Mouse (Mus musculus) midbrain, embryonic 11.5 days (tissue): ENCODE data around the gene Pck2. TPM values are rescaled to one million over a fixed set of nuclear protein-coding genes. Genes with fewer than 3 reads are reported as not detected.

Source experiments
- ATAC-seq: fragments of 200-750 bp; cut with Nextera tagmentation; 2 replicates; pipeline ENCODE4 v1.8.0; 2017; ENCODE audit warnings: moderate TSS enrichment, moderate library complexity; ENCODE audit not compliant: low FRiP score
- DNase-seq: peaks from one replicate; pipeline ENCODE4 v3.0.0; 2015; ENCODE audit warnings: low spot score; ENCODE audit errors: missing footprints
- H3K27ac ChIP-seq: fragments of 300-500 bp; sonication (generic); 2 replicates; pipeline ENCODE4 v1.5.1; 2014; ENCODE audit warnings: low read depth, low read length
- H3K27me3 ChIP-seq: fragments of 300-500 bp; sonication (generic); 2 replicates; pipeline ENCODE4 v1.6.1; 2014; ENCODE audit warnings: mild to moderate bottlenecking, low read length, moderate library complexity, mixed read lengths; ENCODE audit not compliant: control insufficient read depth, insufficient read depth
- H3K36me3 ChIP-seq: fragments of 300-500 bp; sonication (generic); 2 replicates; pipeline ENCODE4 v1.6.1; 2014; ENCODE audit warnings: mild to moderate bottlenecking, low read length, moderate library complexity, mixed read lengths; ENCODE audit not compliant: control insufficient read depth, insufficient read depth
- H3K4me1 ChIP-seq: fragments of 300-500 bp; sonication (generic); 2 replicates; pipeline ENCODE4 v1.6.1; 2014; ENCODE audit warnings: low read length; ENCODE audit not compliant: control insufficient read depth, insufficient read depth
- H3K4me2 ChIP-seq: fragments of 300-500 bp; sonication (generic); 2 replicates; pipeline ENCODE4 v1.6.1; 2014; ENCODE audit warnings: mild to moderate bottlenecking, moderate library complexity
- H3K4me3 ChIP-seq: fragments of 300-500 bp; sonication (generic); 2 replicates; pipeline ENCODE4 v1.5.1; 2014; ENCODE audit warnings: low read depth, low read length
- H3K9ac ChIP-seq: fragments of 300-500 bp; sonication (generic); 2 replicates; pipeline ENCODE4 v1.6.1; 2014; ENCODE audit warnings: low read length
- H3K9me3 ChIP-seq: fragments of 300-500 bp; sonication (generic); 2 replicates; pipeline ENCODE4 v1.6.1; 2016; ENCODE audit warnings: low read length; ENCODE audit not compliant: control insufficient read depth
- WGBS: fragments of 180-500 bp; shearing (Covaris S2); extraction: QIAGEN DNeasy Blood & Tissue Kit; methylation state at CpG from one replicate; pipeline ENCODE4 v1.1.7; 2014; 5-methylcytosine and 5-hydroxymethylcytosine counted together
- polyA plus RNA-seq: library from polyadenylated mRNA; unstranded; fragments of >200 nt; fragmentation: Nextera tagmentation; extraction: Ambion mirVana; gene quantifications from 2 replicates; pipeline ENCODE4 v1.2.1, GENCODE M21; 2014

Gene Pck2
- polyA plus RNA-seq, 1 experiment from 2014 or later: 10.7 TPM

DNA sequence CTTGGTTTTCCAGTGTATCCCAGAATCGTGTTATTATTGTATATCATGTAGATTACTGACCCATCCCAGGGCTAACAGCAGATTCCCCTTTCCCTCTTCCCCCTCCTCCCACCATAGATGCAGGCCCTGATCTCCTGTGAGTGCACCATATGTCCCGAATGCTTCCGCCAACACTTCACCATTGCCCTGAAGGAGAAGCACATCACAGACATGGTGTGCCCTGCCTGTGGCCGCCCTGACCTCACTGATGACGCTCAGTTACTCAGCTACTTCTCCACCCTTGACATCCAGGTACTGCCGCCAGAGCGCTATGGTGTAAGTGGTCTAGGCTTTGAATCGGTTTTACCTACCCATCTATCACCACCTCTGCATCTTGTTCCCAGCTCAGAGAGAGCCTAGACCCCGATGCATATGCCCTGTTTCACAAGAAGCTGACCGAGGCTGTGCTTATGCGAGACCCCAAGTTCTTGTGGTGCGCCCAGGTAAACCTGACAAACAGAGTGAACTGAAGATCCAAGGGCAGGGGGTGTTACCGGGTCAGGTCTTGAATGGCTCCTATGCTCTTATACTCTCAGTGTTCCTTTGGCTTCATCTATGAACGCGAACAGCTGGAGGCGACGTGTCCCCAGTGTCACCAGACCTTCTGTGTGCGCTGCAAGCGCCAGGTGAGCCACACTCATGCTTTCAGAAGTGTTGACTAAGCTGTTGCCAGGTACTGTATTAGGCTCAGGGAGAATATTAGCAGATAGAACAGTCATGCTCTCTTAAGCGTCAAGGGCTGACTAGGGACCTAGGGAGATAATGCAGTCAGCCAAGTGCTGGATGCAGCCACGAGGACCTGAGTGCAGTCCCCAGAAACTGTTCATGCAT, 58.7 kb downstream of the Pck2 start:
- ATAC-seq: no peak
- Histone ChIP-seq H3K9ac (no peak overlapping the region), H3K36me3 (peaks cover 34% of the 10 kb centered on the region), H3K4me3 (no peak overlapping the region), H3K4me2 (no peak overlapping the region), H3K27me3 (no peaks in the 10 kb centered on the region), H3K9me3 (no peaks in the 10 kb centered on the region), H3K27ac (no peak overlapping the region), H3K4me1 (no peaks in the 10 kb centered on the region)
- 95% methylated on average over 21 of the region's 21 CpGs for WGBS
- peak; percentile 67 for DNase-seq

Other genes with a start within 250 kb of the Pck2 start
- 33.9 and 34.8 TPM in 2 replicates for gene Dhrs4, start 61.5 kb upstream of the Pck2 start, polyA plus RNA-seq
- gene Carmil3, start 49.6 kb upstream of the Pck2 start, polyA plus RNA-seq: 8.6 and 9.7 TPM in 2 replicates
- gene Cpne6, start 29.8 kb upstream of the Pck2 start, polyA plus RNA-seq: 0.23 and 0.26 TPM in 2 replicates
- not detected in 2 replicates for gene Nrl, start 15.3 kb upstream of the Pck2 start, polyA plus RNA-seq
- 76.4 and 85.4 TPM in 2 replicates for gene Dcaf11, start 19.7 kb downstream of the Pck2 start, polyA plus RNA-seq
- gene A730061H03Rik, start 20.1 kb downstream of the Pck2 start, polyA plus RNA-seq: 0.92 TPM in 1 of 2 replicates, not detected in the other
- gene Fitm1, start 35.4 kb downstream of the Pck2 start, polyA plus RNA-seq: not detected in 2 replicates
- 111 and 114 TPM in 2 replicates for gene Psme1, start 37.9 kb downstream of the Pck2 start, polyA plus RNA-seq
- 8.1 and 8.4 TPM in 2 replicates for gene Emc9, start 45.0 kb downstream of the Pck2 start, polyA plus RNA-seq
- gene Psme2, start 50.8 kb downstream of the Pck2 start, polyA plus RNA-seq: 189 and 202 TPM in 2 replicates
- gene Rnf31, start 51.4 kb downstream of the Pck2 start, polyA plus RNA-seq: 8.2 and 9.8 TPM in 2 replicates
- 5.8 and 6.3 TPM in 2 replicates for gene Irf9, start 63.3 kb downstream of the Pck2 start, polyA plus RNA-seq
- gene Rec8, start 77.8 kb downstream of the Pck2 start, polyA plus RNA-seq: 2.6 and 3.5 TPM in 2 replicates
- 69.3 and 80.6 TPM in 2 replicates for gene Ipo4, start 95.7 kb downstream of the Pck2 start, polyA plus RNA-seq
- 1.8 and 2.6 TPM in 2 replicates for gene Gm49378, start 97.6 kb downstream of the Pck2 start, polyA plus RNA-seq
- 56.6 and 58.1 TPM in 2 replicates for gene Tm9sf1, start 103.5 kb downstream of the Pck2 start, polyA plus RNA-seq
- gene Tssk4, start 109.9 kb downstream of the Pck2 start, polyA plus RNA-seq: 0.87 and 1.1 TPM in 2 replicates
- gene Mdp1, start 120.2 kb downstream of the Pck2 start, polyA plus RNA-seq: 61.9 and 66.2 TPM in 2 replicates
- 55.4 and 61.8 TPM in 2 replicates for gene Gmpr2, start 131.7 kb downstream of the Pck2 start, polyA plus RNA-seq
- gene Nedd8, start 131.9 kb downstream of the Pck2 start, polyA plus RNA-seq: 595 and 615 TPM in 2 replicates
- 62.6 and 64.4 TPM in 2 replicates for gene Tinf2, start 141.6 kb downstream of the Pck2 start, polyA plus RNA-seq
- 0.27 and 0.59 TPM in 2 replicates for gene Tgm1, start 173.7 kb downstream of the Pck2 start, polyA plus RNA-seq
- 22.0 TPM in 2 replicates for gene Rabggta, start 182.0 kb downstream of the Pck2 start, polyA plus RNA-seq
- 69.5 and 70.5 TPM in 2 replicates for gene Dhrs1, start 205.4 kb downstream of the Pck2 start, polyA plus RNA-seq
- gene Nop9, start 205.4 kb downstream of the Pck2 start, polyA plus RNA-seq: 46.2 and 47.4 TPM in 2 replicates
- gene Cideb, start 218.2 kb downstream of the Pck2 start, polyA plus RNA-seq: 0.18 and 0.22 TPM in 2 replicates
- gene Ltb4r2, start 221.2 kb downstream of the Pck2 start, polyA plus RNA-seq: 0.12 and 0.40 TPM in 2 replicates
- not detected in 2 replicates for gene Ltb4r1, start 225.7 kb downstream of the Pck2 start, polyA plus RNA-seq
- gene Adcy4, start 243.8 kb downstream of the Pck2 start, polyA plus RNA-seq: 4.9 and 5.8 TPM in 2 replicates
- 4.0 and 4.5 TPM in 2 replicates for gene Ripk3, start 248.6 kb downstream of the Pck2 start, polyA plus RNA-seq